Mouse (Mus musculus) limb, embryonic 11.5 days (tissue): ENCODE measurements around the gene Mfsd14b. TPM values are rescaled to one million over a fixed set of nuclear protein-coding genes. Genes with fewer than 3 reads are reported as not detected.

Experiments
- ATAC-seq: fragments of 200-750 bp; cut with Nextera tagmentation; 2 replicates; pipeline ENCODE4 v1.8.0; 2017; ENCODE audit warnings: low read depth; ENCODE audit not compliant: insufficient number of reproducible peaks, low FRiP score, low TSS enrichment
- DNase-seq: peaks from one replicate; pipeline ENCODE4 v3.0.0-alpha.2; 2015; ENCODE audit warnings: low spot score
- H3K27ac ChIP-seq: fragments of 300-500 bp; sonication (generic); replicated peaks from 2 replicates; pipeline ENCODE4 v1.5.1; 2014; ENCODE audit warnings: low read depth, mild to moderate bottlenecking, low read length
- H3K27me3 ChIP-seq: fragments of 300-500 bp; sonication (generic); 2 replicates; pipeline ENCODE4 v1.6.1; 2014; ENCODE audit warnings: mild to moderate bottlenecking, low read length, mixed read lengths; ENCODE audit not compliant: control insufficient read depth, insufficient read depth
- H3K36me3 ChIP-seq: fragments of 300-500 bp; sonication (generic); 2 replicates; pipeline ENCODE4 v1.6.1; 2014; ENCODE audit warnings: mild to moderate bottlenecking, low read length, moderate library complexity, mixed read lengths; ENCODE audit not compliant: control insufficient read depth, insufficient read depth
- H3K4me1 ChIP-seq: fragments of 300-500 bp; sonication (generic); 2 replicates; pipeline ENCODE4 v1.6.1; 2014; ENCODE audit warnings: low read length, mixed read lengths; ENCODE audit not compliant: control insufficient read depth, insufficient read depth
- H3K4me2 ChIP-seq: fragments of 300-500 bp; sonication (generic); 2 replicates; pipeline ENCODE4 v1.6.1; 2014; ENCODE audit warnings: low read depth, mild to moderate bottlenecking, moderate library complexity; ENCODE audit not compliant: severe bottlenecking
- H3K4me3 ChIP-seq: fragments of 300-500 bp; sonication (generic); 2 replicates; pipeline ENCODE4 v1.5.1; 2014; ENCODE audit warnings: low read depth, low read length
- H3K9ac ChIP-seq: fragments of 300-500 bp; sonication (generic); 2 replicates; pipeline ENCODE4 v1.6.1; 2014; ENCODE audit warnings: mild to moderate bottlenecking, low read length
- H3K9me3 ChIP-seq: fragments of 300-500 bp; sonication (generic); 2 replicates; pipeline ENCODE4 v1.6.1; 2016; ENCODE audit warnings: low read length; ENCODE audit not compliant: control insufficient read depth
- WGBS: fragments of 180-500 bp; shearing (Covaris S2); extraction: QIAGEN DNeasy Blood & Tissue Kit; methylation state at CpG from one replicate; pipeline ENCODE4 v1.1.7; 2014; 5-methylcytosine and 5-hydroxymethylcytosine counted together
- polyA plus RNA-seq: library from polyadenylated mRNA; unstranded; fragments of >200 nt; fragmentation: Nextera tagmentation; extraction: Ambion mirVana; gene quantifications from 2 replicates; pipeline ENCODE4 v1.2.1, GENCODE M21; 2014

The Mfsd14b gene
- polyA plus RNA-seq, 1 experiment from 2014 or later, result 53.6 TPM

DNA sequence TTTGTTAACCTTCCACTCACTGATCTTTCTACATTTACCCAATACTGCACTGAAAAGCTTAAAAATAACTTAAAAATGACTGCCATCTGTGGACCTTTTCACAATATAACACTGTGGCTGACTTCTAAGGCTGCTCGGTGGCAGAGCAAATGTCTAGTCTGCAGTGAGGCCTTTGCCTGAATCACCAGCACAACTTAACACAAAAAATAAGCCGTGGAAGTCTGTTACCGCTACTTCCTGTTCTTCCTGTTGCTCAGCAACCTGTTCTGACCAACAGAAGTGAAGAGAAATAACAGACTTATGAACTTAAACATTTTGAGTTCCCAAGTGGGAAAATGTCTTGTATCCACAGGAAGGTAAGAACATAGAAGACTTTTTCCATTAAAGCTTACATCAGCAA is 11.5 kb downstream of the Mfsd14b start:
- Histone ChIP-seq H3K9me3 (no peaks in the 10 kb centered on the region), H3K4me2 (no peak overlapping the region), H3K4me1 (no peaks in the 10 kb centered on the region), H3K27me3 (no peaks in the 10 kb centered on the region), H3K4me3 (no peak overlapping the region), H3K36me3 (no peaks in the 10 kb centered on the region), H3K9ac (no peak overlapping the region), H3K27ac (no peak overlapping the region)
- WGBS, result 94% methylated on average over 3 of the region's 3 CpGs
- DNase-seq, result no peak
- no peak for ATAC-seq

DNA sequence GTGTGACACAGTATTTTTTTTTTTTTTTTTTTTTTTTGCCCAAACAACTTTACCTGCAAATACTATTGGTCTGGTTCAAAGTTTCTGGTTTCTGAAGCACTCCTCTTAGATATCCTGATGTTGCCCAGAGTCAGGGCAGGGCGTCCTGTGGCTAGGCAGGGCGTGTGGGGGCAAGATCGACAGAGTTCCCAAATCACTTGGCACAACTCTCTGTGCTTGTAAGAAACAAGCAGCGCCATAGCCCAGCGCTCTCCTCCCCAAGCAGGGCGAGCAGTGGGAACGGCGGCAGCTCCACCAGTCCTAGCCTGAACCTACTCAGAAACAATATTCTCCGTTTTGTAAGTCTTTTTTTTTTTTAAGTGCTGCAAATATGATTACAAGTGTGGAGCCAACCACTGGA is 12.1 kb downstream of the Mfsd14b start:
- H3K4me3 ChIP-seq, result no peak overlapping the region
- H3K27me3 ChIP-seq, result no peaks in the 10 kb centered on the region
- DNase-seq, result no peak
- H3K4me2 ChIP-seq, result no peak overlapping the region
- H3K9ac ChIP-seq, result no peak overlapping the region
- no peak overlapping the region for H3K27ac ChIP-seq
- no peaks in the 10 kb centered on the region for H3K9me3 ChIP-seq
- ATAC-seq, result no peak
- 95% methylated on average over 9 of the region's 9 CpGs for WGBS
- H3K36me3 ChIP-seq, result no peaks in the 10 kb centered on the region
- no peaks in the 10 kb centered on the region for H3K4me1 ChIP-seq

GRCm38 (mm10) chr13:65097018-65097417 is 15.8 kb downstream of the Mfsd14b start:
- no peak overlapping the region for H3K9ac ChIP-seq
- ATAC-seq, result no peak
- no peak overlapping the region for H3K27ac ChIP-seq
- no peak overlapping the region for H3K4me3 ChIP-seq
- H3K9me3 ChIP-seq, result no peaks in the 10 kb centered on the region
- no peaks in the 10 kb centered on the region for H3K36me3 ChIP-seq
- H3K27me3 ChIP-seq, result no peaks in the 10 kb centered on the region
- no peaks in the 10 kb centered on the region for H3K4me1 ChIP-seq
- no peak overlapping the region for H3K4me2 ChIP-seq
- DNase-seq, result no peak

DNA sequence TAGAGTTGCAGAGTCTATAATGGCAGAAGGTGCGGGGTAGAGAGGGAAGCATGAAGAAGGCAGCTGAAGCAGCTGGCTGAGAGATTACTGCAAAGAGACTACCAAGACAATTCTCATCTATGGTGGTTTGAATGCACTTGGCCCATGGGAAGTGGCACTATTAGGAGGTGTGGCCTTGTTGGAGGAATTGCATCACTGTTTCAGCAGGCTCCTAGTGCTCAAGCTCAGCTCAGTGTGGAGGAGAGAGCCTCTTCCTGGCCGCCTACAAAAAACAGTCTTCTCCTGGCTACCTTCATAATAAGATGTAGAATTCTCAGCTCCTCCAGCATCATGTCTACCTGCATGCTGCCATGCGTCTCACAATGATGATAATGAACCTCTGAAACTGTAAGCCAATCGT is 16.9 kb downstream of the Mfsd14b start:
- Histone ChIP-seq H3K4me3 (no peak overlapping the region), H3K4me2 (no peak overlapping the region), H3K27me3 (no peaks in the 10 kb centered on the region), H3K4me1 (no peaks in the 10 kb centered on the region), H3K9ac (no peak overlapping the region), H3K27ac (no peak overlapping the region), H3K9me3 (no peaks in the 10 kb centered on the region), H3K36me3 (no peaks in the 10 kb centered on the region)
- DNase-seq, result no peak
- 93% methylated on average over 4 of the region's 4 CpGs for WGBS
- ATAC-seq, result no peak

DNA sequence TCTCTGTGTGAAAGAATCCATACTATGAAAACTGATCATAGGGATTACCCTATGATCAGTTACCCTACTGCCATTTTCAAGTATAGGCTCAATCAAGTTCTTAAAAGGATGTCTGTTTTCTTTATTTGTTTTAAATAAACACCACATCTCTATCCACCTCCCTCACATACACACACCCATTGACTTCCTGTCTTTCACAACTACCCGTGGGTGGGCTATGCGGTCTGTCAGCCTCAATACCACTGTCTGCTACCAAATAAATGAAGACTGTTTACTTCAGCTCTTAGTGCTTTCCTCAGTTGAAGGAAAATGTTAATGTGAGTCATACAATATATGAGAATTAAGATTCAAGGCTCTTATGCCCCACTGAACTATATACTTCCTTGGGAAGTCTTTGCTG is 42.8 kb downstream of the Mfsd14b start:
- Histone ChIP-seq H3K4me2 (no peak overlapping the region), H3K4me3 (no peak overlapping the region), H3K36me3 (peaks cover 4% of the 10 kb centered on the region), H3K27ac (no peak overlapping the region), H3K9ac (no peak overlapping the region), H3K9me3 (no peaks in the 10 kb centered on the region), H3K27me3 (no peaks in the 10 kb centered on the region), H3K4me1 (no peaks in the 10 kb centered on the region)
- 89% methylated on average over 2 of the region's 2 CpGs for WGBS
- DNase-seq (no peak), ATAC-seq (no peak)

DNA sequence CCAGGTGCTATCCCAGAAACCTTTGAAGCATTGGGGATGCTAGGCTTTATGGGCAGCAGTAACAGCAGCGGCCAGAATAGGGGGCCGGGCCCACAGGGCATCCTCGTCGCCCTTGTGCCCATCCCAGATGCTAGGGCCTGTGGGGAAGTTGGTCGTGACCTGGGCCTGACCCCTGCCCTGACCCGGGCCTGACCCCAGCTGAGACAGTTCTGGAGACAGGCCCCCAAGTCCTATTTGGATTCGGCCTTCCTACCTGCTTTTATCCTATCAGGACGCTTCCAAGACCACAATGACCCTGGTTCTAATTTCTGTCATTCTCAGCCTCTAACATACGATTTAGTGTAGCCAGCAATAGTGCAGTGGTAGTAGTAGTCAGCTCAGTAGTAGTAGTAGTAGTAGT is 60.1 kb downstream of the Mfsd14b start, which contains the start of gene Prss47:
Gene Prss47 (minus strand): TSS at position 101 of the 400 bp plus-strand sequence.
- H3K9me3 ChIP-seq, result no peaks in the 10 kb centered on the region
- no peaks in the 10 kb centered on the region for H3K4me1 ChIP-seq
- H3K4me3 ChIP-seq, result no peak within 1 kb of the TSS
- no peak within 1 kb of the TSS for H3K9ac ChIP-seq
- H3K27ac ChIP-seq, result no peak within 1 kb of the TSS
- ATAC-seq, result no peak
- no peak within 1 kb of the TSS for H3K4me2 ChIP-seq
- no peak for DNase-seq
- H3K36me3 ChIP-seq, result no peaks in the 10 kb centered on the region
- 85% methylated on average over 9 of the region's 9 CpGs for WGBS
- H3K27me3 ChIP-seq, result no peaks in the 10 kb centered on the region

DNA sequence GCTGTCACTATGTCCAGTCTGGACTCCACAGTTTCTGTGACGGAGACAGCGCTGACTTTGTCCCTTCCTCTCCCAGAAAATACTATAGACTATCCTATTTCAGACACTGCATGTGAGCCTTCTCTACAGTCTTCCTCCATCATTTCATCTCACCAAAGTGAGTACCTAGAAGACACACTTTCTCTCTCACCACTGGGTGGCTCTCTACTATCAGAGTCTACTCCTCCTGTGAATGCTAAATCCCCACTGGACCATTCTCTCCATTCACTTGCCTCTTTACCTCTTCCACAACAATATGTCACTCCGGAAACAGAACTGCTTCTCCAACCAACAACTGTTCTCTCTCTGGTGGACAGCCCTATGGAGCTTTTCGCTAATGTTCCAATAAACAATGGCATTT is 77.7 kb downstream of the Mfsd14b start:
- no peaks in the 10 kb centered on the region for H3K27me3 ChIP-seq
- no peaks in the 10 kb centered on the region for H3K9me3 ChIP-seq
- H3K4me2 ChIP-seq, result no peak overlapping the region
- ATAC-seq, result no peak
- H3K4me3 ChIP-seq, result no peak overlapping the region
- no peaks in the 10 kb centered on the region for H3K36me3 ChIP-seq
- no peak overlapping the region for H3K9ac ChIP-seq
- WGBS, result 70% methylated on average over 4 of the region's 4 CpGs
- H3K4me1 ChIP-seq, result no peaks in the 10 kb centered on the region
- no peak for DNase-seq
- H3K27ac ChIP-seq, result no peak overlapping the region

GRCm38 (mm10) chr13:65032758-65033157 is 80.0 kb downstream of the Mfsd14b start, which contains the start of gene Spata31d1c:
Gene Spata31d1c, plus strand, starts transcription at chr13:65033058.
- Histone ChIP-seq H3K9me3 (no peaks in the 10 kb centered on the region), H3K9ac (no peak within 1 kb of the TSS), H3K36me3 (no peaks in the 10 kb centered on the region), H3K4me2 (no peak within 1 kb of the TSS), H3K4me3 (no peak within 1 kb of the TSS), H3K4me1 (no peaks in the 10 kb centered on the region), H3K27me3 (no peaks in the 10 kb centered on the region), H3K27ac (no peak within 1 kb of the TSS)
- DNase-seq (no peak), ATAC-seq (no peak)
